ENCODE assay signal across 8 mouse cellular contexts in the genomic region with DNA sequence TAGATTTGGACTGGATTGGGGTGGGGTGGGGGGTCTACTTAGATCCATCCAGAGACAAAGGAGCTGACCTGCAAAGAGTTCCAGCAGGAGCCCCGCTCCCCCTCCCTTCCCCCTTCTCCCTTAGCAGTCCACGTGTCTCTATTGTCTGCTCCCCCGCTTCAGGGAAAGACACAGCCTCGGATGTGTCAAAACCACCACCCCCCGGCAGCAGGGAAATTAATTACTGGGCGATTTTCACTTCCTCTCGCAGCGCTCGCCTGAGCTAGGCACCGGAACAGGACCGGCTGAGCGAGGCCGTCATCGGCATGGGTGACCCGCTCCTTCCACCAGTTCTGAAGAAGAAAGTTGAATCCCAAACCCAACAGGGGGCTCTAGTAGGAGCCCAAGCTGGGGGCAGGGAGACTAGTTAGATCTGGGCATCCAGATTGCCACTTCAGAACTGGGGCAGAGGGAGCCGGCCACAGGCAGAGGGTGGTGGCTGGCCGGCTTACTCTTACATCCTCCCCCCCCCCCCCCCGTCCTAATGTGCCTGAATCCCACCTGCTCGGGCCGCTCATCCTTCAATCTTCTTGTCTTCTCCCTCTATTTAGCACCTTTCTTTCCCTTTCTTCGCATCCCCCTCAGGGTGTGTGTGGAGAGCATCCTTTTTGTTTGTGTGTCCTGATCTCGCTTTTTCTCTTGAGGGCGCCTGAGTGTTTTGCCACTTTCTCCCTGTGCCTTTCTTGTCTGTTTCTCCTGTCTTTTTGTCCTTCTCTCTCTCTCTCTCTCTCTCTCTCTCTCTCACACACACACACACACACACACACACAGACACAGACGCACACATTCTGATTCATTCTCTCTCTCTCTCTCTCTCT. TPM values are rescaled to one million over a fixed set of nuclear protein-coding genes. Genes with fewer than 3 reads are reported as not detected.
DNase-seq lines count a peak whose midpoint lies in the region; ATAC-seq lines count a peak whose summit lies in the region.

TSS of gene Scrt2 (plus strand) at position 845 of the 857 bp plus-strand sequence.

- H3K4me1 ChIP-seq in heart, embryonic 16.5 days (ENCODE audit: control insufficient read depth, insufficient read depth, low read length), result peaks cover 8% of the 10 kb centered on the region

- no peaks in the 10 kb centered on the region for H3K36me3 ChIP-seq in heart, embryonic 16.5 days (ENCODE audit: control insufficient read depth, insufficient read depth)

- peak within 1 kb of the TSS; percentile 70 for H3K4me2 ChIP-seq in heart, embryonic 16.5 days (ENCODE audit: low read depth, low read length)

- H3K9ac ChIP-seq in heart, embryonic 16.5 days (ENCODE audit: low read length), result no peak within 1 kb of the TSS

- intact Hi-C loops in left cerebral cortex, postnatal 10 days (cut with DNase I), result loop anchor here (5.0 kb wide), 1 partner anchor 54 kb away; no protein-coding TSS in a partner anchor
- intact Hi-C loops in left cerebral cortex, postnatal 4 days (cut with DNase I), result loop anchor here (5.0 kb wide), 2 partner anchors 44 to 329 kb away; no protein-coding TSS in a partner anchor

- no peak within 1 kb of the TSS for H3K27ac ChIP-seq in heart, embryonic 16.5 days (ENCODE audit: low read length)

- no peak for ATAC-seq in heart, embryonic 16.5 days (replicated peaks; ENCODE audit: extremely low read depth, insufficient read depth, low FRiP score)

- WGBS in heart, embryonic 16.5 days, result under 1% methylated on average over 23 of the region's 24 CpGs

- DNase-seq in left cerebral cortex, adult 18-20 months (ENCODE audit: low spot score in 2 of 2), result peak in 1 of 2 experiments; percentile 3
- no peak for DNase-seq in left cerebral cortex, postnatal 10 days (ENCODE audit: extremely low spot score in 1 of 2, low spot score in 2 of 2)
- peak; percentile 57 for DNase-seq in embryo, embryonic 10 days (ENCODE audit: low spot score)
- peak; percentile 73 for DNase-seq in left cerebral cortex, postnatal 4 days
- peak; percentile 60 for DNase-seq in neural tube, embryonic 10.5 days (ENCODE audit: extremely low spot score, low spot score)
- no peak for DNase-seq in ovary, adult 18-20 months (ENCODE audit: low spot score)
- no peak for DNase-seq in adrenal gland, postnatal 25 days

- H3K27me3 ChIP-seq in heart, embryonic 16.5 days (ENCODE audit: control insufficient read depth, insufficient read depth, low read length), result peaks cover 79% of the 10 kb centered on the region

- H3K4me3 ChIP-seq in heart, embryonic 16.5 days (ENCODE audit: low read length), result peak within 1 kb of the TSS; percentile 45

- H3K9me3 ChIP-seq in heart, embryonic 16.5 days (replicated peaks; ENCODE audit: control insufficient read depth, low read length), result no peaks in the 10 kb centered on the region

RNA-seq across cellular contexts. Expression of gene Scrt2, which starts in this region (rescaled TPM):
- 10 to 100 TPM; 20.5 to 20.7 TPM for total RNA-seq in left cerebral cortex, adult 18-20 months (2021)
- 1 to 10 TPM; 7.8 to 8.5 TPM for total RNA-seq in left cerebral cortex, postnatal 10 days (2021)
- not detected in 2 replicates for polyA plus RNA-seq in heart, embryonic 16.5 days (2015; fragmentation: Nextera tagmentation; extraction: Ambion mirVana)
- total RNA-seq in left cerebral cortex, postnatal 4 days (2021), result 10 to 100 TPM; 20.0 to 25.2 TPM
- total RNA-seq in adrenal gland, postnatal 25 days (2021), result 0.36 TPM in 1 of 2 replicates, not detected in the other

Comparison
In these comparisons a context has a peak if more than half of its experiments do, and no peak if none do; other contexts are left out.
1. DNase-seq: peak in embryo, embryonic 10 days (single experiment), left cerebral cortex, postnatal 4 days (single experiment) and neural tube, embryonic 10.5 days (single experiment); none in left cerebral cortex, postnatal 10 days (0 of 2), ovary, adult 18-20 months (single experiment) and adrenal gland, postnatal 25 days (single experiment).